In the genomic region with DNA sequence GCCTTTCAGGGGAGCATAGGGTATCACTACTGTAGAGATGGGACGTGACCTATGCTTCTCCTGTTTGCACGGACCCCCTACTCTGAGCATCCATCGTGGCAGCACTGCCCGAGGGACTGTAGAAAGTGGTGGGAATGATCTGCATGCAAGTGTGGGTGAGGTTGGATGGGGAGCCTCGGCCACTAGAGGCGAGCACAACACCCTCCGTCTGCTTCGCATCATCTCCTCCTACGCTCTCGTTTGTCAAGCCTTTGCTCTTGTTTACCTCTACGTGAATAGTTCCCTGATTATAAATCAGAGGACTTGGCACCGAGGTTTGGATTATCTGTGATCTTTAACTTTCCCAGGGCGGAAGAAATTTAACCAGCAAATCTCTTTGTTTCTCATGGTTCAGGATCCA, we compare ENCODE assay signal across 16 mouse cellular contexts.
DNase-seq lines count a peak whose midpoint lies in the region; ATAC-seq lines count a peak whose summit lies in the region.
"Had no signal": no experiment of that assay in that cellular context is flagged by ENCODE, and none has a peak within 500 bp of the region (broad histone marks: within the 10 kb centered on the region; RNA-seq: fewer than 3 reads in every experiment).

No protein-coding gene starts in this region.

- 75% methylated on average over 13 of the region's 13 CpGs for WGBS in hindbrain, embryonic 10.5 days
- 67% methylated on average over 13 of the region's 13 CpGs for WGBS in hindbrain, embryonic 11.5 days
- 53% methylated on average over 13 of the region's 13 CpGs for WGBS in embryonic facial prominence, embryonic 10.5 days
- 49% methylated on average over 13 of the region's 13 CpGs for WGBS in embryonic facial prominence, embryonic 14.5 days
- WGBS in limb, embryonic 13.5 days, result 39% methylated on average over 13 of the region's 13 CpGs

- no peaks in the 10 kb centered on the region for H3K27me3 ChIP-seq in hindbrain, embryonic 10.5 days (ENCODE audit: insufficient read depth, poor library complexity, severe bottlenecking)
- H3K27me3 ChIP-seq in hindbrain, embryonic 11.5 days (ENCODE audit: control insufficient read depth, insufficient read depth, low read length), result no peaks in the 10 kb centered on the region; the same call in 1 of the 2 replicates
- no peaks in the 10 kb centered on the region for H3K27me3 ChIP-seq in embryonic facial prominence, embryonic 10.5 days (replicated peaks; ENCODE audit: low read depth, poor library complexity, severe bottlenecking)
- H3K27me3 ChIP-seq in embryonic facial prominence, embryonic 14.5 days (replicated peaks; ENCODE audit: control insufficient read depth, insufficient read depth, low read length), result no peaks in the 10 kb centered on the region
- H3K27me3 ChIP-seq in limb, embryonic 13.5 days, result no peaks in the 10 kb centered on the region
- H3K27me3 ChIP-seq: liver, embryonic 15.5 days; neural tube, embryonic 12.5 days had no signal

- peak overlapping the region; percentile 82 for H3K27ac ChIP-seq in hindbrain, embryonic 10.5 days
- no peak overlapping the region for H3K27ac ChIP-seq in hindbrain, embryonic 11.5 days (ENCODE audit: low read depth, low read length)
- H3K27ac ChIP-seq in embryonic facial prominence, embryonic 10.5 days (replicated peaks), result peak overlapping the region; percentile 85
- H3K27ac ChIP-seq in embryonic facial prominence, embryonic 14.5 days (replicated peaks; ENCODE audit: low read depth, low read length), result peak overlapping the region; percentile 39
- H3K27ac ChIP-seq in limb, embryonic 13.5 days, result peak overlapping the region; percentile 49; the same call in 1 of the 2 replicates
- H3K27ac ChIP-seq: liver, embryonic 15.5 days; neural tube, embryonic 12.5 days had no signal

- no peak for ATAC-seq in hindbrain, embryonic 11.5 days (ENCODE audit: low FRiP score)
- ATAC-seq in embryonic facial prominence, embryonic 14.5 days (ENCODE audit: low read depth), result no peak
- no peak for ATAC-seq in limb, embryonic 13.5 days (ENCODE audit: low FRiP score, low read depth)
- ATAC-seq: hindbrain, embryonic 16.5 days had no signal

- H3K4me1 ChIP-seq in hindbrain, embryonic 10.5 days (replicated peaks), result peaks cover 53% of the 10 kb centered on the region
- H3K4me1 ChIP-seq in hindbrain, embryonic 11.5 days (replicated peaks; ENCODE audit: control insufficient read depth, insufficient read depth, low read length), result peaks cover 5% of the 10 kb centered on the region; the same call in 1 of the 2 replicates
- peaks cover 75% of the 10 kb centered on the region for H3K4me1 ChIP-seq in embryonic facial prominence, embryonic 10.5 days
- H3K4me1 ChIP-seq in embryonic facial prominence, embryonic 14.5 days (ENCODE audit: control insufficient read depth, insufficient read depth, low read length), result peaks cover 71% of the 10 kb centered on the region
- peaks cover 70% of the 10 kb centered on the region for H3K4me1 ChIP-seq in limb, embryonic 13.5 days

- no peak overlapping the region for H3K9ac ChIP-seq in hindbrain, embryonic 11.5 days (ENCODE audit: low read depth, low read length)
- H3K9ac ChIP-seq in embryonic facial prominence, embryonic 14.5 days (ENCODE audit: low read depth, low read length), result no peak overlapping the region
- H3K9ac ChIP-seq in limb, embryonic 13.5 days, result no peak overlapping the region
- H3K9ac ChIP-seq: liver, embryonic 15.5 days; neural tube, embryonic 12.5 days had no signal

- peaks cover 5% of the 10 kb centered on the region; the same call in 1 of the 2 replicates for H3K9me3 ChIP-seq in hindbrain, embryonic 10.5 days
- no peaks in the 10 kb centered on the region for H3K9me3 ChIP-seq in hindbrain, embryonic 11.5 days (ENCODE audit: control insufficient read depth, low read length)
- no peaks in the 10 kb centered on the region; the same call in 1 of the 2 replicates for H3K9me3 ChIP-seq in embryonic facial prominence, embryonic 10.5 days
- 0 out of 2 replicates have a peak, but pooled peaks cover 5% of the 10 kb centered on the region for H3K9me3 ChIP-seq in embryonic facial prominence, embryonic 14.5 days (ENCODE audit: control insufficient read depth, low read length)
- peaks cover 5% of the 10 kb centered on the region for H3K9me3 ChIP-seq in limb, embryonic 13.5 days
- H3K9me3 ChIP-seq: liver, embryonic 15.5 days had no signal

- H3K4me3 ChIP-seq in hindbrain, embryonic 10.5 days, result no peak overlapping the region
- H3K4me3 ChIP-seq in hindbrain, embryonic 11.5 days (ENCODE audit: low read depth, low read length), result no peak overlapping the region
- H3K4me3 ChIP-seq in embryonic facial prominence, embryonic 10.5 days, result no peak overlapping the region
- H3K4me3 ChIP-seq in embryonic facial prominence, embryonic 14.5 days (ENCODE audit: low read depth, low read length), result no peak overlapping the region
- H3K4me3 ChIP-seq in limb, embryonic 13.5 days, result no peak overlapping the region
- H3K4me3 ChIP-seq: liver, embryonic 15.5 days; megakaryocyte, embryonic 14.5 days; neural tube, embryonic 12.5 days had no signal

- H3K4me2 ChIP-seq in hindbrain, embryonic 11.5 days (replicated peaks; ENCODE audit: low read depth, low read length), result no peak overlapping the region
- no peak overlapping the region for H3K4me2 ChIP-seq in embryonic facial prominence, embryonic 14.5 days (ENCODE audit: low read depth, low read length)
- no peak overlapping the region for H3K4me2 ChIP-seq in limb, embryonic 13.5 days (replicated peaks)
- H3K4me2 ChIP-seq: liver, embryonic 15.5 days; neural tube, embryonic 12.5 days had no signal

- no peaks in the 10 kb centered on the region for H3K36me3 ChIP-seq in hindbrain, embryonic 10.5 days
- H3K36me3 ChIP-seq in hindbrain, embryonic 11.5 days (ENCODE audit: control insufficient read depth, insufficient read depth, low read length), result no peaks in the 10 kb centered on the region
- no peaks in the 10 kb centered on the region for H3K36me3 ChIP-seq in embryonic facial prominence, embryonic 10.5 days (replicated peaks)
- no peaks in the 10 kb centered on the region for H3K36me3 ChIP-seq in embryonic facial prominence, embryonic 14.5 days (ENCODE audit: control insufficient read depth, insufficient read depth, low read length)
- no peaks in the 10 kb centered on the region for H3K36me3 ChIP-seq in limb, embryonic 13.5 days
- H3K36me3 ChIP-seq: G1E; liver, embryonic 15.5 days; neural tube, embryonic 12.5 days had no signal

- no peak for DNase-seq in hindbrain, embryonic 10.5 days (ENCODE audit: low spot score)
- no peak for DNase-seq in hindbrain, embryonic 11.5 days (ENCODE audit: low spot score)
- DNase-seq in embryonic facial prominence, embryonic 10.5 days (ENCODE audit: low spot score), result no peak
- DNase-seq in embryonic facial prominence, embryonic 14.5 days (ENCODE audit: low spot score), result no peak
- DNase-seq in layer of hippocampus, postnatal 14 days (ENCODE audit: low spot score in 2 of 2), result no peak
- no peak for DNase-seq in adrenal gland, postnatal 14 days
- no peak for DNase-seq in gastrocnemius, postnatal 25 days
- DNase-seq: adrenal gland, adult 8-10 months; cerebellum, adult 2 months; kidney, postnatal 14 days had no signal
